Mouse (Mus musculus): ENCODE results near the gene F2rl2. TPM values are rescaled to one million over a fixed set of nuclear protein-coding genes. Genes with fewer than 3 reads are reported as not detected.

The F2rl2 gene
- polyA plus RNA-seq, 1 experiment from 2014 or later, result 0.51 TPM

- no peak overlapping the region for H3K4me2 ChIP-seq (ENCODE audit: low read length)
- H3K9me3 ChIP-seq (replicated peaks; ENCODE audit: control insufficient read depth, low read length), result no peaks in the 10 kb centered on the region
- H3K4me3 ChIP-seq (ENCODE audit: low read depth, low read length), result no peak overlapping the region
- H3K36me3 ChIP-seq (ENCODE audit: control insufficient read depth, insufficient read depth, low read length), result peaks cover 13% of the 10 kb centered on the region; the same call in 1 of the 2 replicates
- no peak overlapping the region for H3K9ac ChIP-seq (ENCODE audit: low read length)
- no peaks in the 10 kb centered on the region for H3K27me3 ChIP-seq (replicated peaks; ENCODE audit: control insufficient read depth, insufficient read depth, low read length)
- ATAC-seq, result peak; percentile 91
- peak; percentile 76 for DNase-seq (ENCODE audit: low spot score)
- 67% methylated on average over 13 of the region's 13 CpGs for whole genome bisulfite sequencing
- H3K4me1 ChIP-seq (ENCODE audit: control insufficient read depth, insufficient read depth, low read length), result no peaks in the 10 kb centered on the region
- peak overlapping the region; percentile 63 for H3K27ac ChIP-seq (ENCODE audit: low read depth, low read length)
These were observed 30.9 kb upstream of the F2rl2 start for GRCm38 (mm10) chr13:95665644-95666356.

GRCm38 (mm10) chr13:95667260-95667659, 29.4 kb upstream of the F2rl2 start:
- DNase-seq (ENCODE audit: low spot score) (peak; percentile 66), ATAC-seq (peak; percentile 42; the same call in 1 of the 2 replicates)
- Histone ChIP-seq H3K27ac (ENCODE audit: low read depth, low read length) (no peak overlapping the region), H3K36me3 (ENCODE audit: control insufficient read depth, insufficient read depth, low read length) (peaks cover 16% of the 10 kb centered on the region; the same call in 1 of the 2 replicates), H3K27me3 (replicated peaks; ENCODE audit: control insufficient read depth, insufficient read depth, low read length) (no peaks in the 10 kb centered on the region), H3K4me3 (ENCODE audit: low read depth, low read length) (no peak overlapping the region), H3K9me3 (replicated peaks; ENCODE audit: control insufficient read depth, low read length) (no peaks in the 10 kb centered on the region), H3K4me2 (ENCODE audit: low read length) (no peak overlapping the region), H3K4me1 (ENCODE audit: control insufficient read depth, insufficient read depth, low read length) (no peaks in the 10 kb centered on the region), H3K9ac (ENCODE audit: low read length) (no peak overlapping the region)
- 30% methylated on average over 6 of the region's 7 CpGs for WGBS

- WGBS, result 88% methylated on average over 5 of the region's 5 CpGs
- Histone ChIP-seq H3K9ac (ENCODE audit: low read length) (no peak overlapping the region), H3K4me1 (ENCODE audit: control insufficient read depth, insufficient read depth, low read length) (no peaks in the 10 kb centered on the region), H3K4me3 (ENCODE audit: low read depth, low read length) (no peak overlapping the region), H3K36me3 (ENCODE audit: control insufficient read depth, insufficient read depth, low read length) (peaks cover 14% of the 10 kb centered on the region; the same call in 1 of the 2 replicates), H3K27me3 (replicated peaks; ENCODE audit: control insufficient read depth, insufficient read depth, low read length) (no peaks in the 10 kb centered on the region), H3K4me2 (ENCODE audit: low read length) (no peak overlapping the region), H3K27ac (ENCODE audit: low read depth, low read length) (no peak overlapping the region), H3K9me3 (replicated peaks; ENCODE audit: control insufficient read depth, low read length) (no peaks in the 10 kb centered on the region)
- DNase-seq (ENCODE audit: low spot score) (no peak), ATAC-seq (no peak)
These were observed 26.1 kb upstream of the F2rl2 start for GRCm38 (mm10) chr13:95670534-95670933.

- H3K4me3 ChIP-seq (ENCODE audit: low read depth, low read length), result no peak overlapping the region
- DNase-seq (ENCODE audit: low spot score), result no peak
These were observed 25.4 kb upstream of the F2rl2 start for GRCm38 (mm10) chr13:95671108-95671897.

GRCm38 (mm10) chr13:95672372-95672771, 24.3 kb upstream of the F2rl2 start:
- Histone ChIP-seq H3K27ac (ENCODE audit: low read depth, low read length) (no peak overlapping the region), H3K4me1 (ENCODE audit: control insufficient read depth, insufficient read depth, low read length) (no peaks in the 10 kb centered on the region), H3K4me2 (ENCODE audit: low read length) (no peak overlapping the region), H3K9me3 (replicated peaks; ENCODE audit: control insufficient read depth, low read length) (no peaks in the 10 kb centered on the region), H3K27me3 (replicated peaks; ENCODE audit: control insufficient read depth, insufficient read depth, low read length) (no peaks in the 10 kb centered on the region), H3K9ac (ENCODE audit: low read length) (no peak overlapping the region), H3K4me3 (ENCODE audit: low read depth, low read length) (no peak overlapping the region), H3K36me3 (ENCODE audit: control insufficient read depth, insufficient read depth, low read length) (peaks cover 14% of the 10 kb centered on the region; the same call in 1 of the 2 replicates)
- ATAC-seq (no peak), DNase-seq (ENCODE audit: low spot score) (no peak)
- 97% methylated on average over 7 of the region's 7 CpGs for WGBS

More at GRCm38 (mm10) chr13:95671108-95671897, 25.4 kb upstream of the F2rl2 start:
- no peak for ATAC-seq
- Histone ChIP-seq H3K4me2 (ENCODE audit: low read length) (no peak overlapping the region), H3K9me3 (replicated peaks; ENCODE audit: control insufficient read depth, low read length) (no peaks in the 10 kb centered on the region), H3K4me1 (ENCODE audit: control insufficient read depth, insufficient read depth, low read length) (no peaks in the 10 kb centered on the region), H3K9ac (ENCODE audit: low read length) (no peak overlapping the region), H3K36me3 (ENCODE audit: control insufficient read depth, insufficient read depth, low read length) (peaks cover 14% of the 10 kb centered on the region; the same call in 1 of the 2 replicates), H3K27me3 (replicated peaks; ENCODE audit: control insufficient read depth, insufficient read depth, low read length) (no peaks in the 10 kb centered on the region), H3K27ac (ENCODE audit: low read depth, low read length) (no peak overlapping the region)
- 81% methylated on average over 9 of the region's 9 CpGs for WGBS

GRCm38 (mm10) chr13:95679078-95679477, 17.6 kb upstream of the F2rl2 start:
- DNase-seq (ENCODE audit: low spot score), result no peak
- ATAC-seq, result no peak
- Histone ChIP-seq H3K4me3 (ENCODE audit: low read depth, low read length) (no peak overlapping the region), H3K4me1 (ENCODE audit: control insufficient read depth, insufficient read depth, low read length) (no peaks in the 10 kb centered on the region), H3K4me2 (ENCODE audit: low read length) (no peak overlapping the region), H3K27ac (ENCODE audit: low read depth, low read length) (no peak overlapping the region), H3K9ac (ENCODE audit: low read length) (no peak overlapping the region), H3K9me3 (replicated peaks; ENCODE audit: control insufficient read depth, low read length) (no peaks in the 10 kb centered on the region), H3K36me3 (ENCODE audit: control insufficient read depth, insufficient read depth, low read length) (peaks cover 7% of the 10 kb centered on the region; the same call in 1 of the 2 replicates), H3K27me3 (replicated peaks; ENCODE audit: control insufficient read depth, insufficient read depth, low read length) (no peaks in the 10 kb centered on the region)
- 86% methylated on average over 5 of the region's 5 CpGs for WGBS

GRCm38 (mm10) chr13:95679491-95679941, 17.1 kb upstream of the F2rl2 start:
- 89% methylated on average over 4 of the region's 4 CpGs for WGBS
- ATAC-seq (no peak), DNase-seq (ENCODE audit: low spot score) (no peak)
- peaks cover 7% of the 10 kb centered on the region; the same call in 1 of the 2 replicates for H3K36me3 ChIP-seq (ENCODE audit: control insufficient read depth, insufficient read depth, low read length)
- H3K9ac ChIP-seq (ENCODE audit: low read length), result no peak overlapping the region
- H3K4me2 ChIP-seq (ENCODE audit: low read length), result no peak overlapping the region
- H3K27me3 ChIP-seq (replicated peaks; ENCODE audit: control insufficient read depth, insufficient read depth, low read length), result no peaks in the 10 kb centered on the region
- no peak overlapping the region for H3K4me3 ChIP-seq (ENCODE audit: low read depth, low read length)
- H3K4me1 ChIP-seq (ENCODE audit: control insufficient read depth, insufficient read depth, low read length), result no peaks in the 10 kb centered on the region
- no peaks in the 10 kb centered on the region for H3K9me3 ChIP-seq (replicated peaks; ENCODE audit: control insufficient read depth, low read length)
- no peak overlapping the region for H3K27ac ChIP-seq (ENCODE audit: low read depth, low read length)

- 96% methylated on average over 9 of the region's 9 CpGs for WGBS
- DNase-seq (ENCODE audit: low spot score) (no peak), ATAC-seq (no peak)
- Histone ChIP-seq H3K4me2 (ENCODE audit: low read length) (no peak overlapping the region), H3K4me3 (ENCODE audit: low read depth, low read length) (no peak overlapping the region), H3K9ac (ENCODE audit: low read length) (no peak overlapping the region), H3K27me3 (replicated peaks; ENCODE audit: control insufficient read depth, insufficient read depth, low read length) (no peaks in the 10 kb centered on the region), H3K36me3 (ENCODE audit: control insufficient read depth, insufficient read depth, low read length) (peaks cover 7% of the 10 kb centered on the region; the same call in 1 of the 2 replicates), H3K9me3 (replicated peaks; ENCODE audit: control insufficient read depth, low read length) (no peaks in the 10 kb centered on the region), H3K27ac (ENCODE audit: low read depth, low read length) (no peak overlapping the region), H3K4me1 (ENCODE audit: control insufficient read depth, insufficient read depth, low read length) (no peaks in the 10 kb centered on the region)
These were observed 11.9 kb upstream of the F2rl2 start for GRCm38 (mm10) chr13:95684656-95685244.

Data from forebrain, embryonic 14.5 days (tissue).